Mouse (Mus musculus) liver, postnatal 0 days (tissue): ENCODE results near the gene Serpinc1. TPM values are rescaled to one million over a fixed set of nuclear protein-coding genes. Genes with fewer than 3 reads are reported as not detected.
A peak's percentile ranks its signal among the peaks of the same experiment; 100 is the strongest.

ENCODE experiments used
- ATAC-seq: fragments of 200-750 bp; cut with Nextera tagmentation; 2 replicates; pipeline ENCODE4 v1.8.0; 2017; ENCODE audit warnings: mild to moderate bottlenecking, moderate library complexity
- DNase-seq: peaks from one replicate; pipeline ENCODE4 v3.0.0-alpha.2; 2016
- H3K27ac ChIP-seq: fragments of 300-500 bp; sonication (generic); 2 replicates; pipeline ENCODE4 v1.5.1; 2014; ENCODE audit warnings: antibody characterized with exemption, moderate library complexity, mild to moderate bottlenecking, low read depth
- H3K27me3 ChIP-seq: fragments of 300-500 bp; sonication (generic); 2 replicates; pipeline ENCODE4 v1.6.1; 2014; ENCODE audit warnings: low read length, control low read depth, mixed read lengths; ENCODE audit not compliant: insufficient read depth
- H3K36me3 ChIP-seq: fragments of 300-500 bp; sonication (generic); replicated peaks from 2 replicates; pipeline ENCODE4 v1.6.1; 2014; ENCODE audit warnings: mild to moderate bottlenecking, control low read depth, low read length, moderate library complexity, mixed read lengths; ENCODE audit not compliant: insufficient read depth
- H3K4me1 ChIP-seq: fragments of 300-500 bp; sonication (generic); 2 replicates; pipeline ENCODE4 v1.6.1; 2014; ENCODE audit warnings: antibody characterized with exemption, mild to moderate bottlenecking, control low read depth; ENCODE audit not compliant: insufficient read depth
- H3K4me2 ChIP-seq: fragments of 300-500 bp; sonication (generic); 2 replicates; pipeline ENCODE4 v1.6.1; 2014; ENCODE audit warnings: low read depth, mild to moderate bottlenecking, low read length, moderate library complexity, mixed read lengths
- H3K4me3 ChIP-seq: fragments of 300-500 bp; sonication (generic); 2 replicates; pipeline ENCODE4 v1.5.1; 2014; ENCODE audit warnings: low read depth, low read length
- H3K9ac ChIP-seq: fragments of 300-500 bp; sonication (generic); replicated peaks from 2 replicates; pipeline ENCODE4 v1.6.1; 2014; ENCODE audit warnings: mild to moderate bottlenecking, moderate library complexity
- H3K9me3 ChIP-seq: fragments of 300-500 bp; sonication (generic); 2 replicates; pipeline ENCODE4 v1.6.1; 2016; ENCODE audit warnings: mild to moderate bottlenecking, control low read depth, low read length, mixed read lengths
- CTCF ChIP-seq: sonication (generic); IDR thresholded peaks from 2 replicates; pipeline ENCODE4 v1.5.1; 2016; ENCODE audit warnings: antibody characterized with exemption, low read depth
- EP300 ChIP-seq: IDR thresholded peaks from 2 replicates; pipeline ENCODE4 v1.6.1; 2016; ENCODE audit warnings: antibody characterized with exemption, low read depth, mild to moderate bottlenecking
- WGBS: fragments of 180-500 bp; shearing (Covaris S2); extraction: QIAGEN DNeasy Blood & Tissue Kit; methylation state at CpG from one replicate; pipeline ENCODE4 v1.1.7; 2014; ENCODE audit not compliant: insufficient replicate concordance; 5-methylcytosine and 5-hydroxymethylcytosine counted together
- polyA plus RNA-seq: library from polyadenylated mRNA; unstranded; fragments of >200 nt; fragmentation: Nextera tagmentation; extraction: Ambion mirVana; gene quantifications from 2 replicates; pipeline ENCODE4 v1.2.1, GENCODE M21; 2015

The Serpinc1 gene
- polyA plus RNA-seq, 1 experiment from 2014 or later, result 3,165 TPM

- H3K4me3 ChIP-seq, result peak overlapping the region; percentile 81; the same call in 1 of the 2 replicates
These were observed 59.6 kb downstream of the Serpinc1 start for GRCm38 (mm10) chr1:161038004-161038403.

DNA sequence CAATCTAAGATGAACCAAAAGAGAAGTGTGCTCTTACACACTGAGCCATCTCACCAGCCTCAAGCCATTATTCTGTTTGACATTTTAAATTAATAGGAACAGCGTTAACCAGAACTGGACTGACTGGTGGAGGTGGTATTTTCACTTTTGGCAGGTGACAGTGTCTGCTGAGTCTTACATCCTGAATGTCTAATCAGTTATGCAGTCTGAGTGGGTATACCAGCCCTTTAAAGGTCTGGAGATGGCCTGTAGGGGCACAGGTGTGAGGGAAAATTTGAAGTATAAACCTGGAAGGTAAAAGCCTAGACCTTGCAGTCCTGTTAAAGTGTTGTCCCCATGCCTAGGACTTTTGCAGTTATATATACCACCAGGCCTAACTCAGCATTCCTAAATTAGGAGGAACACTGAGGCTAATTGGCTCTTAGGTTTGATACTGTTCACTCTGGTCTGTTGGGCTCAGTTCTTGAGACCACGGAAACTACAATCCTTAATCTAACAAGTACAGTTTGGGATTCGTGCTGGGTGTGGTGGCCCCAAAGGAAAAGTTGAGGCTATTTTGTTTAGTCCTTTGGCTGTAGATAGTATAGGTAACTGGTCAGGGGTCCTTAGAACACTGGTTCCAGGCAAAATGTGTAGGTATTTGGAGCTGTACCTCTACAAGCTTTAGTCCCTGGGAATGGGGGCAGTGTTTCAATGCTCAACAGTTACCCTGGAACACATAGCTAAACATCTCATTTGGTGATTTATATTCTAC, 60.8 kb downstream of the Serpinc1 start:
- TF ChIP-seq CTCF (no peak), EP300 (no peak)
- WGBS, result 29% methylated on average over 3 of the region's 3 CpGs
- peaks cover 43% of the 10 kb centered on the region for H3K36me3 ChIP-seq
- H3K27ac ChIP-seq, result peak overlapping the region; percentile 45; the same call in 1 of the 2 replicates
- no peaks in the 10 kb centered on the region for H3K27me3 ChIP-seq
- H3K9ac ChIP-seq, result no peak overlapping the region
- ATAC-seq (no peak), DNase-seq (no peak)
- no peak overlapping the region for H3K4me2 ChIP-seq
- H3K4me3 ChIP-seq, result no peak overlapping the region
- H3K4me1 ChIP-seq, result peaks cover 11% of the 10 kb centered on the region
- no peaks in the 10 kb centered on the region for H3K9me3 ChIP-seq

More at GRCm38 (mm10) chr1:161038004-161038403, 59.6 kb downstream of the Serpinc1 start:
- Histone ChIP-seq H3K27me3 (no peaks in the 10 kb centered on the region), H3K9me3 (no peaks in the 10 kb centered on the region), H3K4me1 (peaks cover 18% of the 10 kb centered on the region), H3K9ac (no peak overlapping the region), H3K27ac (no peak overlapping the region), H3K36me3 (peaks cover 43% of the 10 kb centered on the region), H3K4me2 (peak overlapping the region; percentile 92)
- WGBS, result 29% methylated on average over 3 of the region's 3 CpGs
- no peak for TF ChIP-seq CTCF
- no peak for TF ChIP-seq EP300
- no peak for DNase-seq
- ATAC-seq, result no peak

DNA sequence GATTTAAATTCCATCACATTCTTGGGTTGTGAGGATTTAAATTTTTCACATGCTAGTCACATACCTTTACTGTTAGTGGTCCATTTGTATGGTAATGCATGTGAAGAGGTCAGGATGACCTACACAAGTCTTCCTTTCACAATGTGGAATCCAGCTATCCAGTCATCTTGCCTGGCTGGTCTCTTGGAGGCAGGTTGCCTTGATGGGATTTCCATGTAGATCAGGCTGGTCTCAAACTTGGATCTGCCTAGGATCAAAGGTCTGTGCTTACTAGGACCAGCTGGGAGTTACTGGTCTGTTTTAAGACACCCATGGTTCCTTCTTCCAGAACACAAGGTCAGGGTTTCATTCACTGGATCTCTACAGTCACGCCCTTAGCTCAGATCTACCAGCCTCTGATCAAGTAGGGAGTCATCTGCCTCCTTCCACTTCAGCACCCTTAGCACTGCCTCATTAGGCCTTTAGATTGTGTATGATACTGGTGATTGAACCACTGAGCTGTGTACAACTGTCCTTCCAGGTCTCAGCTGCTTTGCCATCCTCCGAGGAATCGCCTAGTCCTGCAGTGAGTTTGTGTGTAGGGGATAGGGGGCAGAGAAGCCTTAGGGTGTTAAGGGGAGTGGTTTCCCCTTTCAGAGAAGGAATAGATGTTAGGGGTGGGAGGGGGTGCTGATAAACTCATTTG, 61.5 kb downstream of the Serpinc1 start:
- Histone ChIP-seq H3K9me3 (no peaks in the 10 kb centered on the region), H3K36me3 (peaks cover 45% of the 10 kb centered on the region), H3K4me3 (no peak overlapping the region), H3K4me1 (peaks cover 11% of the 10 kb centered on the region; the same call in 1 of the 2 replicates), H3K27ac (0 out of 2 replicates have a peak overlapping the region, but pooled peaks have one; percentile 45), H3K27me3 (no peaks in the 10 kb centered on the region), H3K4me2 (no peak overlapping the region), H3K9ac (no peak overlapping the region)
- ATAC-seq (peak; percentile 6; the same call in 1 of the 2 replicates), DNase-seq (peak; percentile 26)
- TF ChIP-seq CTCF (no peak), EP300 (no peak)
- 21% methylated on average over 3 of the region's 3 CpGs for WGBS

- H3K9ac ChIP-seq, result no peak overlapping the region
- H3K27me3 ChIP-seq, result no peaks in the 10 kb centered on the region
- no peak for DNase-seq
- H3K27ac ChIP-seq, result 0 out of 2 replicates have a peak overlapping the region, but pooled peaks have one; percentile 13
- peaks cover 50% of the 10 kb centered on the region for H3K36me3 ChIP-seq
- no peak overlapping the region for H3K4me3 ChIP-seq
- ATAC-seq, result peak; percentile 2; the same call in 1 of the 2 replicates
- H3K4me1 ChIP-seq, result peaks cover 11% of the 10 kb centered on the region; the same call in 1 of the 2 replicates
- no peak overlapping the region for H3K4me2 ChIP-seq
- TF ChIP-seq CTCF (no peak), EP300 (no peak)
- H3K9me3 ChIP-seq, result no peaks in the 10 kb centered on the region
- 64% methylated on average over 1 of the region's 1 CpGs for WGBS
These were observed 62.0 kb downstream of the Serpinc1 start for GRCm38 (mm10) chr1:161040426-161040770.

DNA sequence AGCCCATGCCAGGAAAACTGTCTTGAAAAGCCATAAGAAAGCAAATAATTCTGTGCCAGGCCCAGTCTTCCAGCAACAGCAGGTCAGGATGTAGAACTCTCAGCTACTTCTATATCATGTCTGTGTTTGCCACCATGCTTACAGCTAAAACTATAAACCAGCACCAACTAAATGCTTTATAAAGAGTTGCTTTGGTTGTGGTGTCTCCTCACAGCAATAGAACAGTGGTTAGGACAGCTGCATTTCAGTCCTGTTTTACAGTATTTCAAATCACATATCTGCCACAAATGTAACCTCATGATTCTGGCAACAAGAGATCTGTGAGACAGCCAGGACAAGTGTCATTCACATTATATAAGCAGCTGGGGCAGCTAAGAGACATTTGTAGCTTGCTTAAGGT, 62.5 kb downstream of the Serpinc1 start:
- ATAC-seq (no peak), DNase-seq (no peak)
- Histone ChIP-seq H3K36me3 (peaks cover 55% of the 10 kb centered on the region), H3K9ac (no peak overlapping the region), H3K9me3 (no peaks in the 10 kb centered on the region), H3K27ac (no peak overlapping the region), H3K4me2 (no peak overlapping the region), H3K4me3 (no peak overlapping the region), H3K4me1 (peaks cover 11% of the 10 kb centered on the region; the same call in 1 of the 2 replicates), H3K27me3 (no peaks in the 10 kb centered on the region)
- TF ChIP-seq EP300 (no peak), CTCF (no peak)

GRCm38 (mm10) chr1:161041261-161042020, 63.1 kb downstream of the Serpinc1 start:
- H3K4me2 ChIP-seq, result no peak overlapping the region
- no peak for TF ChIP-seq CTCF
- no peak for TF ChIP-seq EP300
- H3K27me3 ChIP-seq, result no peaks in the 10 kb centered on the region
- 90% methylated on average over 7 of the region's 7 CpGs for WGBS
- no peak for DNase-seq
- H3K9ac ChIP-seq, result no peak overlapping the region
- no peak overlapping the region for H3K4me3 ChIP-seq
- H3K4me1 ChIP-seq, result peaks cover 5% of the 10 kb centered on the region; the same call in 1 of the 2 replicates
- H3K27ac ChIP-seq, result no peak overlapping the region
- H3K9me3 ChIP-seq, result no peaks in the 10 kb centered on the region
- peaks cover 57% of the 10 kb centered on the region for H3K36me3 ChIP-seq
- ATAC-seq, result no peak
